Mouse (Mus musculus) T-helper 2 cell (primary cell): ENCODE results near the gene Spaca6.

Experiments used
- in situ Hi-C: fragments of 300-600 bp; cut with MboI, MseI; formaldehyde crosslinking; loops from one replicate; pipeline ENCODE4 v1.15.1; 2025; ENCODE audit warnings: high pct_unique_total_duplicates

Spaca6 gene

GRCm38 (mm10) chr17:17826751-17827657 is at the start of gene Spaca6:
Spaca6 (plus strand) TSS chr17:17827158.
- in situ Hi-C loops = no loop called here

- in situ Hi-C loops = loop anchor here (10.0 kb wide), 1 partner anchor 714 kb away; no protein-coding TSS in a partner anchor
Measured at GRCm38 (mm10) chr17:17790866-17791630, 35.9 kb upstream of the Spaca6 start.

GRCm38 (mm10) chr17:17792578-17792977 is 34.4 kb upstream of the Spaca6 start:
- in situ Hi-C loops = loop anchor here (10.0 kb wide), 1 partner anchor 712 kb away; no protein-coding TSS in a partner anchor

GRCm38 (mm10) chr17:17795527-17795926 is 31.4 kb upstream of the Spaca6 start:
- in situ Hi-C loops = loop anchor here (10.0 kb wide), 1 partner anchor 709 kb away; no protein-coding TSS in a partner anchor

GRCm38 (mm10) chr17:17823612-17824336 is 3.2 kb upstream of the Spaca6 start:
- in situ Hi-C loops = no loop called here

- in situ Hi-C loops = no loop called here
Measured at GRCm38 (mm10) chr17:17825921-17826591, 902 bp upstream of the Spaca6 start.

- in situ Hi-C loops = no loop called here
Measured at GRCm38 (mm10) chr17:17827658-17828190, 766 bp downstream of the Spaca6 start.

GRCm38 (mm10) chr17:17828191-17828981 is 1.4 kb downstream of the Spaca6 start:
- in situ Hi-C loops = no loop called here

GRCm38 (mm10) chr17:17829052-17829785 is 2.3 kb downstream of the Spaca6 start:
- in situ Hi-C loops = no loop called here

GRCm38 (mm10) chr17:17829816-17830535 is 3.0 kb downstream of the Spaca6 start:
- in situ Hi-C loops = no loop called here

GRCm38 (mm10) chr17:17830731-17831130 is 3.8 kb downstream of the Spaca6 start:
- in situ Hi-C loops = no loop called here

- in situ Hi-C loops = no loop called here
Measured at GRCm38 (mm10) chr17:17834896-17835295, 7.9 kb downstream of the Spaca6 start.

GRCm38 (mm10) chr17:17836101-17836500 is 9.1 kb downstream of the Spaca6 start:
- in situ Hi-C loops = no loop called here

- in situ Hi-C loops = no loop called here
Measured at GRCm38 (mm10) chr17:17837426-17837825, 10.5 kb downstream of the Spaca6 start.

GRCm38 (mm10) chr17:17837919-17838701 is 11.2 kb downstream of the Spaca6 start:
- in situ Hi-C loops = no loop called here

- in situ Hi-C loops = no loop called here
Measured at GRCm38 (mm10) chr17:17839276-17839675, 12.3 kb downstream of the Spaca6 start.

GRCm38 (mm10) chr17:17840796-17841195 is 13.8 kb downstream of the Spaca6 start:
- in situ Hi-C loops = no loop called here
